Comparison of ENCODE assay signal across 8 mouse cellular contexts in the genomic region with DNA sequence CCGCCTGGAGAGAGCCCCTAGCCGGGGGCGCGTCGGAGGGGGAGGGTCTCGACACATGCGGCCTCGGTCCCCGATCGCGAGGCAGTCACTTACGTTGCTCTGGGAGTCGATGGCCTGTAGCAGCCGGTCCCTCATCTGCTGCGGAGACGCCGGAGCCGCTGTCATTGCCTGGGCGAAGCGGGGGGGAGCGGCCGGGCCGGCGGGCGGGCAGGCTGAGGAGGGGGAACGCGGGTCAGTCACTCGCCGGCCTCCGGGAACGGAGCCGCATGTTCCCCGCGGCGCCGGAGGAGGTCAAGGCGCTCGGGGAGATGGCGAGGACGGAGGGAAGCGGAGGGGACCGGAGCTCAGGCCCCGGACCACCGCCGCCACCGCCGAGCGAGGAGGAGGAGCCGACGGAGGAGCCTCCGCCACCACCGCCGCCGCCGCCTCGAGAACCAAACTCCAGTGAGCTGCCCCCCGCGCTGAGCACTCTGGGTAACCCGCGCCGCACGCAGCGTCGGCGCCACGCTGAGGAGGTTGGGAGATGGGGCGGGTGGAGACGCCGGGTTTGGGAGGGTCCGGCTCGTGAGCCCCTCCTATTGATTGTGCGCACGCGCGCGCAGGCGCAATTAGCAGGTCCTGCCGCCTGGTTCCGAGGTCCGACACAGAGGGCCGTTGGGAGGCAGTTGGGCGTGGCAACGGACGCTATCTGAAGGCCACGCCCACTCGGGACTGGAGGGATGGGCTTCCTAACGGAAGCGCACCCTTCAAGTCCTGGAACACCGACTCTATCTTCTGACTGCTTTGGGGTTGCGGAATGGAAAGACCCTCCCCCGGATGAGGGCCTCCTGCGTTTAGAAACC. TPM values are rescaled to one million over a fixed set of nuclear protein-coding genes. Genes with fewer than 3 reads are reported as not detected.
DNase-seq lines count a peak whose midpoint lies in the region; ATAC-seq and TF ChIP-seq lines count a peak whose summit lies in the region.

Med26 (minus strand) TSS at position 469 of the 842 bp plus-strand sequence.

- peak within 1 kb of the TSS; percentile 94 for H3K9ac ChIP-seq in forebrain, embryonic 12.5 days
- peak within 1 kb of the TSS; percentile 96 for H3K9ac ChIP-seq in heart, postnatal 0 days (replicated peaks; ENCODE audit: low read depth, low read length)
- peak within 1 kb of the TSS; percentile 99 for H3K9ac ChIP-seq in liver, embryonic 16.5 days (ENCODE audit: low read depth, low read length)
- H3K9ac ChIP-seq in neural tube, embryonic 13.5 days: peak within 1 kb of the TSS; percentile 97

- TF ChIP-seq POLR2A in testis, adult 2 months (IDR thresholded peaks at IDR 0.05; ENCODE audit: control insufficient read depth, low read depth, low read length): peak; percentile 96

- H3K36me3 ChIP-seq in E14TG2a.4 (ENCODE audit: insufficient read depth, low read length): peaks cover 48% of the 10 kb centered on the region
- peaks cover 13% of the 10 kb centered on the region for H3K36me3 ChIP-seq in forebrain, embryonic 12.5 days (replicated peaks)
- peaks cover 7% of the 10 kb centered on the region; the same call in 1 of the 2 replicates for H3K36me3 ChIP-seq in heart, postnatal 0 days (replicated peaks; ENCODE audit: control insufficient read depth, insufficient read depth, low read length)
- no peaks in the 10 kb centered on the region for H3K36me3 ChIP-seq in liver, embryonic 16.5 days (ENCODE audit: control insufficient read depth, insufficient read depth)
- H3K36me3 ChIP-seq in neural tube, embryonic 13.5 days: peaks cover 26% of the 10 kb centered on the region
- peaks cover 7% of the 10 kb centered on the region for H3K36me3 ChIP-seq in testis, adult 2 months (ENCODE audit: control insufficient read depth, insufficient read depth, low read length)

- no peak for TF ChIP-seq CTCF in E14TG2a.4 (conservative IDR thresholded peaks at IDR 0.05; ENCODE audit: low read length)
- peak; percentile 21; the same call in 1 of the 2 replicates for TF ChIP-seq CTCF in heart, postnatal 0 days (IDR thresholded peaks at IDR 0.05; ENCODE audit: low read depth)
- no peak for TF ChIP-seq CTCF in testis, adult 2 months (IDR thresholded peaks at IDR 0.05; ENCODE audit: control insufficient read depth, insufficient read depth, insufficient replicate concordance, low read depth, low read length)

- H3K4me3 ChIP-seq in E14TG2a.4 (replicated peaks; ENCODE audit: low read length): peak within 1 kb of the TSS; percentile 98
- peak within 1 kb of the TSS; percentile 93 for H3K4me3 ChIP-seq in forebrain, embryonic 12.5 days (replicated peaks)
- peak within 1 kb of the TSS; percentile 79 for H3K4me3 ChIP-seq in heart, postnatal 0 days (ENCODE audit: low read depth, low read length)
- H3K4me3 ChIP-seq in liver, embryonic 16.5 days (ENCODE audit: low read depth, low read length): peak within 1 kb of the TSS; percentile 98
- H3K4me3 ChIP-seq in neural tube, embryonic 13.5 days: peak within 1 kb of the TSS; percentile 80
- peak within 1 kb of the TSS; percentile 89 for H3K4me3 ChIP-seq in testis, adult 2 months (ENCODE audit: control insufficient read depth, low read depth, low read length)

- H3K27me3 ChIP-seq in E14TG2a.4 (ENCODE audit: insufficient read depth, low read length): no peaks in the 10 kb centered on the region
- H3K27me3 ChIP-seq in forebrain, embryonic 12.5 days: no peaks in the 10 kb centered on the region
- no peaks in the 10 kb centered on the region for H3K27me3 ChIP-seq in heart, postnatal 0 days (ENCODE audit: control insufficient read depth, insufficient read depth, low read length)
- H3K27me3 ChIP-seq in liver, embryonic 16.5 days (ENCODE audit: control insufficient read depth, insufficient read depth, low read depth, low read length): no peaks in the 10 kb centered on the region
- H3K27me3 ChIP-seq in neural tube, embryonic 13.5 days: no peaks in the 10 kb centered on the region
- H3K27me3 ChIP-seq in testis, adult 2 months (ENCODE audit: control insufficient read depth, insufficient read depth, low read length): no peaks in the 10 kb centered on the region

- H3K4me1 ChIP-seq in E14TG2a.4 (replicated peaks; ENCODE audit: low read depth, low read length): peaks cover 79% of the 10 kb centered on the region
- H3K4me1 ChIP-seq in forebrain, embryonic 12.5 days: peaks cover 30% of the 10 kb centered on the region
- peaks cover 17% of the 10 kb centered on the region for H3K4me1 ChIP-seq in heart, postnatal 0 days (ENCODE audit: control insufficient read depth, insufficient read depth)
- peaks cover 30% of the 10 kb centered on the region for H3K4me1 ChIP-seq in liver, embryonic 16.5 days (ENCODE audit: control insufficient read depth, low read depth, low read length)
- peaks cover 48% of the 10 kb centered on the region for H3K4me1 ChIP-seq in neural tube, embryonic 13.5 days (replicated peaks)
- H3K4me1 ChIP-seq in testis, adult 2 months (ENCODE audit: control insufficient read depth, insufficient read depth, low read length): peaks cover 3% of the 10 kb centered on the region

- peak; percentile 95 for ATAC-seq in forebrain, embryonic 12.5 days (ENCODE audit: low FRiP score)
- peak; percentile 95 for ATAC-seq in heart, postnatal 0 days (ENCODE audit: insufficient read depth, low read depth)
- peak; percentile 97 for ATAC-seq in liver, embryonic 16.5 days (ENCODE audit: low read depth)
- ATAC-seq in neural tube, embryonic 13.5 days (ENCODE audit: low read depth): peak; percentile 95

- WGBS in forebrain, embryonic 12.5 days: under 1% methylated on average over 76 of the region's 92 CpGs
- under 1% methylated on average over 79 of the region's 92 CpGs for WGBS in heart, postnatal 0 days
- under 1% methylated on average over 92 of the region's 92 CpGs for WGBS in liver, embryonic 16.5 days (ENCODE audit: insufficient replicate concordance)
- under 1% methylated on average over 78 of the region's 92 CpGs for WGBS in neural tube, embryonic 13.5 days

- H3K4me2 ChIP-seq in forebrain, embryonic 12.5 days: peak within 1 kb of the TSS; percentile 96
- H3K4me2 ChIP-seq in heart, postnatal 0 days (ENCODE audit: low read depth, low read length): peak within 1 kb of the TSS; percentile 94
- H3K4me2 ChIP-seq in liver, embryonic 16.5 days (ENCODE audit: low read depth, low read length): peak within 1 kb of the TSS; percentile 97
- peak within 1 kb of the TSS; percentile 100 for H3K4me2 ChIP-seq in neural tube, embryonic 13.5 days

- peak; percentile 33; the same call in 1 of the 2 replicates for TF ChIP-seq EP300 in heart, postnatal 0 days (IDR thresholded peaks at IDR 0.05; ENCODE audit: low read depth)

- peak; percentile 98 for DNase-seq in c-Kit-positive CD71-positive TER-119-positive erythroid progenitor cells, embryonic 14.5 days (ENCODE audit: low spot score)
- peak; percentile 99 for DNase-seq in heart, postnatal 0 days (ENCODE audit: low spot score)
- peak; percentile 97 to 99 for DNase-seq in kidney, postnatal 4 days

- H3K27ac ChIP-seq in forebrain, embryonic 12.5 days: peak within 1 kb of the TSS; percentile 91
- H3K27ac ChIP-seq in heart, postnatal 0 days (ENCODE audit: low read depth): peak within 1 kb of the TSS; percentile 93
- peak within 1 kb of the TSS; percentile 93 for H3K27ac ChIP-seq in liver, embryonic 16.5 days (ENCODE audit: low read length)
- peak within 1 kb of the TSS; percentile 93 for H3K27ac ChIP-seq in neural tube, embryonic 13.5 days (replicated peaks)
- H3K27ac ChIP-seq in testis, adult 2 months (ENCODE audit: control insufficient read depth, insufficient read depth, low read depth, low read length): peak within 1 kb of the TSS; percentile 98

- H3K9me3 ChIP-seq in E14TG2a.4 (ENCODE audit: low read length): no peaks in the 10 kb centered on the region
- H3K9me3 ChIP-seq in forebrain, embryonic 12.5 days: no peaks in the 10 kb centered on the region
- no peaks in the 10 kb centered on the region for H3K9me3 ChIP-seq in heart, postnatal 0 days (replicated peaks; ENCODE audit: control insufficient read depth, low read length)
- H3K9me3 ChIP-seq in liver, embryonic 16.5 days (replicated peaks; ENCODE audit: control insufficient read depth, low read length): no peaks in the 10 kb centered on the region
- H3K9me3 ChIP-seq in neural tube, embryonic 13.5 days: no peaks in the 10 kb centered on the region

RNA-seq across cellular contexts. Expression of gene Med26, which starts in this region (rescaled TPM):
- 20.2 and 20.8 TPM in 2 replicates for polyA plus RNA-seq in forebrain, embryonic 12.5 days (2016; fragmentation: Nextera tagmentation; extraction: Ambion mirVana)
- 6.0 and 17.0 TPM in 2 replicates for total RNA-seq in heart, postnatal 0 days (2014; rRNA removed; ENCODE audit: low replicate concordance)
- polyA plus RNA-seq in heart, postnatal 0 days (2015; fragmentation: Nextera tagmentation; extraction: Ambion mirVana): 6.2 and 6.6 TPM in 2 replicates
- polyA plus RNA-seq in liver, embryonic 16.5 days (2015; fragmentation: Nextera tagmentation; extraction: Ambion mirVana): 6.2 and 6.3 TPM in 2 replicates
- polyA plus RNA-seq in neural tube, embryonic 13.5 days (2015; fragmentation: Nextera tagmentation; extraction: Ambion mirVana): 13.1 and 14.3 TPM in 2 replicates
- polyA plus RNA-seq in testis, adult 2 months (2012; rRNA removed): 80.0 and 95.3 TPM in 2 replicates

Comparison
In these comparisons a context has a peak if more than half of its experiments do, and no peak if none do; other contexts are left out.
1. Peak in every context shown above with its lines: DNase-seq, ATAC-seq, H3K4me3 ChIP-seq and H3K27ac ChIP-seq.